Mouse (Mus musculus) frontal cortex, postnatal 36 days (tissue): Measurements from ENCODE around the gene Rasa1.

Experiments
- DNase-seq, 2 experiments: peaks; one replicate each; pipeline ENCODE4 v3.0.0; 2022; ENCODE audit warnings: low spot score in 2 of 2

Rasa1 gene

GRCm38 (mm10) chr13:85288843-85289713, at the start of gene Rasa1:
TSS of gene Rasa1 (minus strand) at chr13:85289130.
- DNase-seq = peak; percentile 93

- no peak for DNase-seq
Measured at GRCm38 (mm10) chr13:85311547-85311946, 22.6 kb upstream of the Rasa1 start.

- DNase-seq = peak; percentile 40 to 81
Measured at GRCm38 (mm10) chr13:85310968-85311367, 22.0 kb upstream of the Rasa1 start.

GRCm38 (mm10) chr13:85310483-85310882, 21.6 kb upstream of the Rasa1 start:
- DNase-seq = no peak

- DNase-seq = no peak
Measured at GRCm38 (mm10) chr13:85306039-85306438, 17.1 kb upstream of the Rasa1 start.

GRCm38 (mm10) chr13:85290651-85291050, 1.7 kb upstream of the Rasa1 start:
- DNase-seq = no peak

GRCm38 (mm10) chr13:85288574-85288842, 422 bp downstream of the Rasa1 start:
- DNase-seq = no peak

- DNase-seq = peak; percentile 28 to 33
Measured at GRCm38 (mm10) chr13:85287876-85288573, 905 bp downstream of the Rasa1 start.

- DNase-seq = no peak
Measured at GRCm38 (mm10) chr13:85282626-85283025, 6.3 kb downstream of the Rasa1 start.

GRCm38 (mm10) chr13:85278951-85279350, 10.0 kb downstream of the Rasa1 start:
- DNase-seq = no peak

GRCm38 (mm10) chr13:85274572-85274971, 14.4 kb downstream of the Rasa1 start:
- DNase-seq = no peak

- DNase-seq = no peak
Measured at GRCm38 (mm10) chr13:85273788-85274187, 15.1 kb downstream of the Rasa1 start.

GRCm38 (mm10) chr13:85238760-85239159, 50.2 kb downstream of the Rasa1 start:
- DNase-seq = no peak

- no peak for DNase-seq
Measured at GRCm38 (mm10) chr13:85218656-85219055, 70.3 kb downstream of the Rasa1 start.

- no peak for DNase-seq
Measured at GRCm38 (mm10) chr13:85210353-85210752, 78.6 kb downstream of the Rasa1 start.

- no peak for DNase-seq
Measured at GRCm38 (mm10) chr13:85208656-85209055, 80.3 kb downstream of the Rasa1 start.

GRCm38 (mm10) chr13:85207493-85207892, 81.4 kb downstream of the Rasa1 start:
- no peak for DNase-seq

- no peak for DNase-seq
Measured at GRCm38 (mm10) chr13:85191253-85191652, 97.7 kb downstream of the Rasa1 start.

- no peak for DNase-seq
Measured at GRCm38 (mm10) chr13:85189644-85190121, 99.2 kb downstream of the Rasa1 start.

GRCm38 (mm10) chr13:85188903-85189643, 99.9 kb downstream of the Rasa1 start, which contains the start of gene Ccnh:
TSS of gene Ccnh (plus strand) at chr13:85189408.
- DNase-seq = peak; percentile 91 to 96
